Mouse (Mus musculus): Measurements from ENCODE around the gene Bcl11b. TPM values are rescaled to one million over a fixed set of nuclear protein-coding genes. Genes with fewer than 3 reads are reported as not detected.

The Bcl11b gene
- polyA plus RNA-seq, 1 experiment, result not detected

- Histone ChIP-seq H3K4me1 (ENCODE audit: control insufficient read depth) (no peaks in the 10 kb centered on the region), H3K9me3 (ENCODE audit: control insufficient read depth, low read length) (no peaks in the 10 kb centered on the region), H3K36me3 (ENCODE audit: control insufficient read depth) (no peaks in the 10 kb centered on the region), H3K4me3 (replicated peaks) (no peak overlapping the region), H3K27me3 (ENCODE audit: control insufficient read depth) (no peaks in the 10 kb centered on the region)
- TF ChIP-seq TAL1 (IDR thresholded peaks at IDR 0.05; ENCODE audit: low read length) (no peak), GATA1 (IDR thresholded peaks at IDR 0.05; ENCODE audit: low read length) (no peak)
These were observed 43.5 kb downstream of the Bcl11b start for GRCm38 (mm10) chr12:107959872-107960271.

- Histone ChIP-seq H3K9me3 (ENCODE audit: control insufficient read depth, low read length) (peaks cover 10% of the 10 kb centered on the region), H3K4me1 (ENCODE audit: control insufficient read depth) (no peaks in the 10 kb centered on the region), H3K36me3 (ENCODE audit: control insufficient read depth) (no peaks in the 10 kb centered on the region), H3K4me3 (replicated peaks) (no peak overlapping the region), H3K27me3 (ENCODE audit: control insufficient read depth) (no peaks in the 10 kb centered on the region)
- TF ChIP-seq GATA1 (IDR thresholded peaks at IDR 0.05; ENCODE audit: low read length), result no peak
- no peak for TF ChIP-seq TAL1 (IDR thresholded peaks at IDR 0.05; ENCODE audit: low read length)
These were observed 50.2 kb downstream of the Bcl11b start for GRCm38 (mm10) chr12:107953044-107953684.

- Histone ChIP-seq H3K4me3 (replicated peaks) (no peak overlapping the region), H3K9me3 (ENCODE audit: control insufficient read depth, low read length) (peaks cover 17% of the 10 kb centered on the region), H3K36me3 (ENCODE audit: control insufficient read depth) (no peaks in the 10 kb centered on the region), H3K27me3 (ENCODE audit: control insufficient read depth) (no peaks in the 10 kb centered on the region), H3K4me1 (ENCODE audit: control insufficient read depth) (no peaks in the 10 kb centered on the region)
- TF ChIP-seq TAL1 (IDR thresholded peaks at IDR 0.05; ENCODE audit: low read length) (no peak), GATA1 (IDR thresholded peaks at IDR 0.05; ENCODE audit: low read length) (no peak)
These were observed 51.1 kb downstream of the Bcl11b start for GRCm38 (mm10) chr12:107952318-107952724.

GRCm38 (mm10) chr12:107950667-107951179 is 52.7 kb downstream of the Bcl11b start:
- TF ChIP-seq TAL1 (IDR thresholded peaks at IDR 0.05; ENCODE audit: low read length) (no peak), GATA1 (IDR thresholded peaks at IDR 0.05; ENCODE audit: low read length) (no peak)
- no peak overlapping the region for H3K4me3 ChIP-seq (replicated peaks)
- H3K4me1 ChIP-seq (ENCODE audit: control insufficient read depth), result no peaks in the 10 kb centered on the region
- no peaks in the 10 kb centered on the region for H3K36me3 ChIP-seq (ENCODE audit: control insufficient read depth)
- H3K9me3 ChIP-seq (ENCODE audit: control insufficient read depth, low read length), result peaks cover 30% of the 10 kb centered on the region
- H3K27me3 ChIP-seq (ENCODE audit: control insufficient read depth), result no peaks in the 10 kb centered on the region

DNA sequence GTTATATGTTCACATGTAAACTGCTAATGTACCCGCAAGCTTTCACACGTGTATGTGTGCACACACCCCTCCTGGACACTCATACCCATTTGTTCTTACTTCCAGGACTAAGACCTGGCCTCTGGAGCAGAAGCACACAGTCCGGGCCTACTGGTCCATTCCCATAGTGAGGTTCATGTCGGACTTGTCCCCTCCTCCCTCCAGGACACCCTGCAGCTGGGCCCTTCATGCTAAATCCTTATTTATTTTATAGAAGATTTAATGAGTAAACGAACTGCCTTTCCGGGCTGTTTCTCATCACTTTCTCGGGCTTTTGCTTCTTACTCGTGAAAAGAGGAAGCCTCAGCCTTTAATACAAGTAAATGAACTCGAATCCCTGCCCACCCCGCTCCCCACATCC is 54.0 kb downstream of the Bcl11b start:
- H3K4me3 ChIP-seq (replicated peaks), result no peak overlapping the region
- no peaks in the 10 kb centered on the region for H3K27me3 ChIP-seq (ENCODE audit: control insufficient read depth)
- no peaks in the 10 kb centered on the region for H3K4me1 ChIP-seq (ENCODE audit: control insufficient read depth)
- TF ChIP-seq GATA1 (IDR thresholded peaks at IDR 0.05; ENCODE audit: low read length) (no peak), TAL1 (IDR thresholded peaks at IDR 0.05; ENCODE audit: low read length) (no peak)
- no peaks in the 10 kb centered on the region for H3K36me3 ChIP-seq (ENCODE audit: control insufficient read depth)
- peaks cover 31% of the 10 kb centered on the region for H3K9me3 ChIP-seq (ENCODE audit: control insufficient read depth, low read length)

DNA sequence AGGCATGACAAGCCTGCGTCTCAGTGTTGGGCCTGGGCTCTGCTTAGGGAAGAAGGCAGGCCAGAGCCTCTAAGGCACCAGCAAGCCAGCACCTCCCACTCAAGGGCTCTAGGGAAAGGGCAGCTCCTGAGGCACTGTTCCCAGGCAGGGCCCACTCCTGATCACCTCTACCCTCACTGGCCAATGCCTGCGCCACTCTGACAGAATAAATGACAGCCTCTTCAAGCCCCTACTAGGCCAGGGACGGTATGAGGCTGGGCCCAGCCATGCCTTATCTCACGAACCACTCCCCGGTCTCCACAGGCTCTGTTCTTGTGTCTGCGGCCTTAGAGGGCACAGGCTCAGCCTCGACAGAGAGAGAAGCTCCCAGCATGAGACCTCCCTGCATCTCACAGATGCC is 61.3 kb downstream of the Bcl11b start:
- Histone ChIP-seq H3K36me3 (ENCODE audit: control insufficient read depth) (no peaks in the 10 kb centered on the region), H3K9me3 (ENCODE audit: control insufficient read depth, low read length) (peaks cover 37% of the 10 kb centered on the region), H3K4me1 (ENCODE audit: control insufficient read depth) (no peaks in the 10 kb centered on the region), H3K27me3 (ENCODE audit: control insufficient read depth) (no peaks in the 10 kb centered on the region), H3K4me3 (replicated peaks) (no peak overlapping the region)
- TF ChIP-seq GATA1 (IDR thresholded peaks at IDR 0.05; ENCODE audit: low read length), result no peak
- TF ChIP-seq TAL1 (IDR thresholded peaks at IDR 0.05; ENCODE audit: low read length), result no peak

- Histone ChIP-seq H3K27me3 (ENCODE audit: control insufficient read depth) (no peaks in the 10 kb centered on the region), H3K9me3 (ENCODE audit: control insufficient read depth, low read length) (peaks cover 27% of the 10 kb centered on the region), H3K4me3 (replicated peaks) (no peak overlapping the region), H3K36me3 (ENCODE audit: control insufficient read depth) (no peaks in the 10 kb centered on the region), H3K4me1 (ENCODE audit: control insufficient read depth) (no peaks in the 10 kb centered on the region)
- no peak for TF ChIP-seq GATA1 (IDR thresholded peaks at IDR 0.05; ENCODE audit: low read length)
- TF ChIP-seq TAL1 (IDR thresholded peaks at IDR 0.05; ENCODE audit: low read length), result no peak
These were observed 62.6 kb downstream of the Bcl11b start for GRCm38 (mm10) chr12:107940774-107941173.

DNA sequence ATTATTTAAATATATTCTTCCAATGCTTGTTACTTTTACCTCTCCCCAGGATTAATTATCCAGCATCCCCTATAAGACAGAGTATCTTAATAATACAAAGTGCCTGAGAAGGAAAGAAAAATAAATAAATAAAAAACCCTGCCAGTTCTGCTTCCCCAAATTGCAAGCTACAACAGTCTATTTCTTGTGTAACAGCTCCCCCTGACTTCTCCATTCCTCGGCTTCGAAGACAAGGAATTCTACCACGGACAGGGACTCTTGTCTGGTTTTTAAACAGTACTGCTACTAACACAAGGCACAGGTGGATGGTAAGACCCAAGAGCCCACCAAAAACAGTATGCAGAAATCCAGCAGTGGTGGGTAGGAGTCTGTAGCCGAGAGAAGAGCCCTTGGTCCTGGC is 64.2 kb downstream of the Bcl11b start:
- Histone ChIP-seq H3K4me1 (ENCODE audit: control insufficient read depth) (no peaks in the 10 kb centered on the region), H3K9me3 (ENCODE audit: control insufficient read depth, low read length) (peaks cover 27% of the 10 kb centered on the region), H3K4me3 (replicated peaks) (no peak overlapping the region), H3K36me3 (ENCODE audit: control insufficient read depth) (no peaks in the 10 kb centered on the region), H3K27me3 (ENCODE audit: control insufficient read depth) (no peaks in the 10 kb centered on the region)
- TF ChIP-seq TAL1 (IDR thresholded peaks at IDR 0.05; ENCODE audit: low read length), result no peak
- no peak for TF ChIP-seq GATA1 (IDR thresholded peaks at IDR 0.05; ENCODE audit: low read length)

- Histone ChIP-seq H3K36me3 (ENCODE audit: control insufficient read depth) (no peaks in the 10 kb centered on the region), H3K4me1 (ENCODE audit: control insufficient read depth) (no peaks in the 10 kb centered on the region), H3K4me3 (replicated peaks) (no peak overlapping the region), H3K27me3 (ENCODE audit: control insufficient read depth) (no peaks in the 10 kb centered on the region), H3K9me3 (ENCODE audit: control insufficient read depth, low read length) (peaks cover 17% of the 10 kb centered on the region)
- TF ChIP-seq GATA1 (IDR thresholded peaks at IDR 0.05; ENCODE audit: low read length) (no peak), TAL1 (IDR thresholded peaks at IDR 0.05; ENCODE audit: low read length) (no peak)
These were observed 66.4 kb downstream of the Bcl11b start for GRCm38 (mm10) chr12:107936972-107937371.

DNA sequence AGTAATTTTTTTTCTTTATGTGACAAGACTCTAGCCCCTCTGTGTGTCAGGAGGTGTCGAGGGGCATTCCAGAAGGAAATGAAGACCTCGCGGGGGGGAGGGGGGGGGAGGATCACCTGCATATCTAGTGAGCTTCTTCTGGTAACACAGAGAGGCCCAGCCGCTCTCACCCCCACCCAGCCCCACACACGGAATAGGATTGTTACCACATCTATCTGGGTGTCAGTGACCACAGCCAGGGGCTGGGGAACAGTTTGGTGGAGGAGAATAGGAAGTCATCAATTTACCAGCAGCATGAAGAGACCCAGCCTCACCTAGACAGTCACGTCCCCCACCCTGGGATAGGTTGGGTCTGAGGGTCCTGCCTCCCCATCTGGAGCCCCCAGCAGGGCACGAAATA is 67.0 kb downstream of the Bcl11b start:
- H3K4me3 ChIP-seq (replicated peaks), result no peak overlapping the region
- no peaks in the 10 kb centered on the region for H3K36me3 ChIP-seq (ENCODE audit: control insufficient read depth)
- TF ChIP-seq TAL1 (IDR thresholded peaks at IDR 0.05; ENCODE audit: low read length), result no peak
- no peak for TF ChIP-seq GATA1 (IDR thresholded peaks at IDR 0.05; ENCODE audit: low read length)
- no peaks in the 10 kb centered on the region for H3K27me3 ChIP-seq (ENCODE audit: control insufficient read depth)
- peaks cover 13% of the 10 kb centered on the region for H3K9me3 ChIP-seq (ENCODE audit: control insufficient read depth, low read length)
- H3K4me1 ChIP-seq (ENCODE audit: control insufficient read depth), result no peaks in the 10 kb centered on the region
